Mouse (Mus musculus): ENCODE measurements at regions not wholly inside any gene's neighbourhood (a gene's known extent, or its start where the extent isn't known, plus 50 kb on each side); places are given as distances from the start of the nearest gene placed in this dataset.

DNA sequence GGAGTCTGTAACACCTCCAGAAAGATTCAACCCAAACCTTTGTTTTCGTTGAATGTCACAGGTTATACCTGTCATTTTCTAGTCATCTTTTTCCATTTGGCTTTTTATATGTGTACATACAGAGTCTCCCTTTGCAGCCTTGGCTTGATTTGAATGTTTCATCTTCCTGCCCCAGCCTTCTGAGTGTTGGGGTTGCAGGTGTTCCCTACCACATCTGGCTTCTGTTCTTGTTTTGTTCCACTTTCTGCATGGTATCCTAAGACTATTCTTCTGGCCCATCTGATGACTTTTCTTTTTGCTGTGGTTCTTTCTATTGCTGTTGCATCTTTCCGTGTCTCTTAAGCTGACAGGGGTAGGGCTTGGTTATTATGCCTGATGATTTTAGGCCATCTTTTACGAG is 111.3 kb upstream of the Gnao1 start:
- H3K4me1 ChIP-seq (ENCODE audit: control insufficient read depth, insufficient read depth, low read length), result no peaks in the 10 kb centered on the region
- H3K27ac ChIP-seq (ENCODE audit: control insufficient read depth, insufficient read depth, low read depth, low read length, poor library complexity), result no peak overlapping the region
- H3K4me3 ChIP-seq (replicated peaks; ENCODE audit: control insufficient read depth, low read depth, low read length), result no peak overlapping the region
- TF ChIP-seq CTCF (IDR thresholded peaks at IDR 0.05; ENCODE audit: control insufficient read depth, insufficient read depth, low read length) (no peak), POLR2A (IDR thresholded peaks at IDR 0.05; ENCODE audit: borderline replicate concordance, control insufficient read depth, low read depth, low read length) (no peak)
- WGBS, result 75% methylated on average over 3 of the region's 3 CpGs

DNA sequence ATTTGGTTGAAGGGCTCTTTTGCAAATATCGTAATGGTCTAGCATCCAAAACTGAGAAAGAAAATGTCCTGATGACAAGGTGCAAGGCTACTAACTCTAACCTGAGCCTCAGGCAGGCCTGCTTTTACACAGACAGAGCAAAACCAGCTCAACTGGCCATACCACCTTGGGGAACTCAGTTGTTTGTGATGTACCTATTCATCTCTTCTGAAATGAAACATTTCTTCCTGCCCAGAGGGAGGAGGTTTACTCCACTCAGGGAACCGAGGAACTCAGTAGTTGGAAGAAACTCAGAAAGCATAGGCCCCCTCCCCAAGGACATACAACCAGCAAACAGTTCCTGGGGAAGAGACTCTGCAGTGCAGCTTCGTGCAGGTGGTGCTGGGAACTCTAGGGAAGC is 108.4 kb upstream of the Gnao1 start:
- no peaks in the 10 kb centered on the region for H3K4me1 ChIP-seq (ENCODE audit: control insufficient read depth, insufficient read depth, low read length)
- H3K27ac ChIP-seq (ENCODE audit: control insufficient read depth, insufficient read depth, low read depth, low read length, poor library complexity), result no peak overlapping the region
- TF ChIP-seq POLR2A (IDR thresholded peaks at IDR 0.05; ENCODE audit: borderline replicate concordance, control insufficient read depth, low read depth, low read length), result no peak
- TF ChIP-seq CTCF (IDR thresholded peaks at IDR 0.05; ENCODE audit: control insufficient read depth, insufficient read depth, low read length), result no peak
- H3K4me3 ChIP-seq (replicated peaks; ENCODE audit: control insufficient read depth, low read depth, low read length), result no peak overlapping the region
- 66% methylated on average over 3 of the region's 3 CpGs for WGBS

DNA sequence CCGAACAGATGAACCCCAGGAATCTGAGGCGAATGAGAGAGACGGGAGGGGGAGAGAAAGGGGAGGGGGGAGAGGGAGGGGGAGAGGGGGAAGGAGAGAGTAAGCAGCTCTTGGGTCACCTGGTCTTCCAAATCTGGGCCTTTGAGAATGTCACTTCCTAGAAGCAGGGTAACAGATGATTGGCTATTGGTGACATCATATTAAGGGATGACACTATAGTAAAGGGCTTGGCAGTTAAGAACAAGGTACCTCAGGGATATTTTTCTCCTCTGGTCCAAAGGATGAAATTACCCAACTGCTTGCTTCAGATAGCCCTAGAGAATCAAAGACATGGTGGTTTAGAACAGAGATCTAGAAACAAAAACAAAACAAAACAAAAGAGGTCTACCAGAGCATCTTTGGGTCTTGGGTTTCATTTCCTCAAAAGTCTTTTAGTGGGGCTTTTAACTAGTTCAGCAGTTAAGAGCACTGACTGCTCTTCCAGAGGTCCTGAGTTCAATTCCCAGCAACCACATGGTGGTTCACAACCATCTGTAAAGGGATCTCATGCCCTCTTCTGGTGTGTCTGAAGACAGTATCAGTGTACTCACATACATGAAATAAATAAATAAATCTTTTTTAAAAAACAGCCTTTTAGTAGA is 97.6 kb upstream of the Gnao1 start:
- no peak overlapping the region for H3K27ac ChIP-seq (ENCODE audit: control insufficient read depth, insufficient read depth, low read depth, low read length, poor library complexity)
- TF ChIP-seq CTCF (IDR thresholded peaks at IDR 0.05; ENCODE audit: control insufficient read depth, insufficient read depth, low read length) (no peak), POLR2A (IDR thresholded peaks at IDR 0.05; ENCODE audit: borderline replicate concordance, control insufficient read depth, low read depth, low read length) (no peak)
- H3K4me3 ChIP-seq (replicated peaks; ENCODE audit: control insufficient read depth, low read depth, low read length), result no peak overlapping the region
- no peaks in the 10 kb centered on the region for H3K4me1 ChIP-seq (ENCODE audit: control insufficient read depth, insufficient read depth, low read length)
- WGBS, result 81% methylated on average over 3 of the region's 3 CpGs

DNA sequence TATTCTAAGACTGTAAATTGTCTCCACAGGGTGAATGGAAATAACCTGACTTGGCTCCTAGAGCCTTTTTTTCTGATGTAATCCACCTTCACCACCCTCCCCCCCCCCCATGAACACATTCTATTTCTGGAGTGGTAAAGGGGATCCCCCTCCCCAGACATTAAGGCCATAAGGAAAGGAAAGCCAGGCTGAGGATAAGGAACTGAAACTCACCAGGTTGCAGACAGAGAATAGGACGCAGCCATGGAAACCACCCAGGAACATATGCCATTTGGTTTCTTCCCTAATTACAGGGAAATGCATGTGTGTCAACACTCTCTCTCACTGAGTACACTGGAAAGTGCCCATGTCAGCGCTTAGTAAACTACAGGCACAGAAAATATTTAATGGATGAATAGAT is 96.5 kb upstream of the Gnao1 start:
- TF ChIP-seq CTCF (IDR thresholded peaks at IDR 0.05; ENCODE audit: control insufficient read depth, insufficient read depth, low read length), result no peak
- no peak for TF ChIP-seq POLR2A (IDR thresholded peaks at IDR 0.05; ENCODE audit: borderline replicate concordance, control insufficient read depth, low read depth, low read length)
- H3K27ac ChIP-seq (ENCODE audit: control insufficient read depth, insufficient read depth, low read depth, low read length, poor library complexity), result no peak overlapping the region
- WGBS, result 66% methylated on average over 2 of the region's 2 CpGs
- H3K4me1 ChIP-seq (ENCODE audit: control insufficient read depth, insufficient read depth, low read length), result no peaks in the 10 kb centered on the region
- no peak overlapping the region for H3K4me3 ChIP-seq (replicated peaks; ENCODE audit: control insufficient read depth, low read depth, low read length)

DNA sequence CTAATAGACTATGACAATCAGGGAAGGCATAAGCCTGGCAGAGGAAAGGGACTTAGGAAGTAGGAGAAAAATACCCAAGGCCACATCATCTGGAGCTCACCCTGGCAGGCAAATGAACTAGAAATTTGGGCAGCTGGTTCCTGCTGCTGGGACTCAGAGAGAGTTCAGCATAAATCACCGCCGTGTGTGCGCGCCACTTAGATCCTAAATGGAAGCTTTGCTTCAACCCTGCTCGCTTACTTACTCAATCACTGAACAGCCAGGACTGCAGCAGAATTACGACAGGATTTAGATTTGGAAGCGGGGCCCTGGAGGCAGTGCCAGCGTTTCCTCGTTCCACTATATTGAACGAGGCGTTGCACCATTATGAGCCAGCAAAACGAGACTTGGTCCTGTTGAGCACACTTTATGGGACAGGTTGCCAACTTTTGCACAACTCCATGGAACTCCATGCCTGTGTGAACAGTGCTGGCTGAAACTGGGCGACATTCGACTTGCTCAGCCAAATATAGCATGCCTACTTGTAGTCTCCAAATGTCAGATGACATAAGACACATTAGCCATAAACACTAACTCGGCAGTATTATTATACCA is 84.8 kb upstream of the Gnao1 start:
- Histone ChIP-seq H3K4me3 (replicated peaks; ENCODE audit: control insufficient read depth, low read depth, low read length) (no peak overlapping the region), H3K4me1 (ENCODE audit: control insufficient read depth, insufficient read depth, low read length) (no peaks in the 10 kb centered on the region), H3K27ac (ENCODE audit: control insufficient read depth, insufficient read depth, low read depth, low read length, poor library complexity) (no peak overlapping the region)
- WGBS, result 85% methylated on average over 15 of the region's 15 CpGs
- no peak for TF ChIP-seq CTCF (IDR thresholded peaks at IDR 0.05; ENCODE audit: control insufficient read depth, insufficient read depth, low read length)
- no peak for TF ChIP-seq POLR2A (IDR thresholded peaks at IDR 0.05; ENCODE audit: borderline replicate concordance, control insufficient read depth, low read depth, low read length)

DNA sequence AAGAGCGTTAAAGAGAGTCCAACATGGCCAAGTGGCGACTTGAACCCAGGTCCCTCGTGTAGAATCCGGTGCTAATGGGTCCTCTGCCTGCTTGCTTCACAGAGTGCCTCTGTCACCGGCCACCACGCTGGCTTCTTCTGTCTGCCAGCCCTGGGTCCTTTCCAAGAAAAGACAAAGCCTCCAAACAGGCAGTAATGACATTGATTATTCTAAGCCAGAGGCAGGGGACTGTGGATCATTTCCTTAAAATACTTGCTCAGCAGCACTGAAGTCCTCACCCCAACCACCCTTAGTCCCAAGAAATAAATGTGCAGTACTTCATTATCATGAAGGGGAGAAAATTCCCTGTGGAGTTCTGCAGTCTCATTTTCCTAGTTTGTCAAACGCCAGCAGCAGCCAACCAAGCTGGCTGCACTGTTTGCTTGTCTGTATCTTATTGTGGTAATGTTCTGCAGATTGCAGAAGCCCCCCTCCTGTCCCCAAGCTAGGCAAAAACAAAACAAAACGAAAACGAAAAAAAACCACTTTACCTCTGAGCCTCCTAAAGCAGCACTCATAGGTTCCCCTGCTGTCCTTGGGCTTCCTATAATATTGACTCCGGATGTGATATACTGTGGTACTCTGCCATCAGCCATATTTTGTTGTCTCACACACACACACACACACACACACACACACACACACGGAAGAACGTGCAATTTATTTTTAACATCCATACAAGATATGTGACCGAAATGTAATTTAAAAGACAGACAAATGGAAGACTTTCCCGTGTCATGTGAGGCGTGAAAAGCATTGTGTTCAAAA is 80.4 kb upstream of the Gnao1 start:
- TF ChIP-seq POLR2A (IDR thresholded peaks at IDR 0.05; ENCODE audit: borderline replicate concordance, control insufficient read depth, low read depth, low read length), result no peak
- TF ChIP-seq CTCF (IDR thresholded peaks at IDR 0.05; ENCODE audit: control insufficient read depth, insufficient read depth, low read length), result no peak
- Histone ChIP-seq H3K4me3 (replicated peaks; ENCODE audit: control insufficient read depth, low read depth, low read length) (no peak overlapping the region), H3K4me1 (ENCODE audit: control insufficient read depth, insufficient read depth, low read length) (no peaks in the 10 kb centered on the region), H3K27ac (ENCODE audit: control insufficient read depth, insufficient read depth, low read depth, low read length, poor library complexity) (no peak overlapping the region)
- WGBS, result 75% methylated on average over 15 of the region's 15 CpGs

DNA sequence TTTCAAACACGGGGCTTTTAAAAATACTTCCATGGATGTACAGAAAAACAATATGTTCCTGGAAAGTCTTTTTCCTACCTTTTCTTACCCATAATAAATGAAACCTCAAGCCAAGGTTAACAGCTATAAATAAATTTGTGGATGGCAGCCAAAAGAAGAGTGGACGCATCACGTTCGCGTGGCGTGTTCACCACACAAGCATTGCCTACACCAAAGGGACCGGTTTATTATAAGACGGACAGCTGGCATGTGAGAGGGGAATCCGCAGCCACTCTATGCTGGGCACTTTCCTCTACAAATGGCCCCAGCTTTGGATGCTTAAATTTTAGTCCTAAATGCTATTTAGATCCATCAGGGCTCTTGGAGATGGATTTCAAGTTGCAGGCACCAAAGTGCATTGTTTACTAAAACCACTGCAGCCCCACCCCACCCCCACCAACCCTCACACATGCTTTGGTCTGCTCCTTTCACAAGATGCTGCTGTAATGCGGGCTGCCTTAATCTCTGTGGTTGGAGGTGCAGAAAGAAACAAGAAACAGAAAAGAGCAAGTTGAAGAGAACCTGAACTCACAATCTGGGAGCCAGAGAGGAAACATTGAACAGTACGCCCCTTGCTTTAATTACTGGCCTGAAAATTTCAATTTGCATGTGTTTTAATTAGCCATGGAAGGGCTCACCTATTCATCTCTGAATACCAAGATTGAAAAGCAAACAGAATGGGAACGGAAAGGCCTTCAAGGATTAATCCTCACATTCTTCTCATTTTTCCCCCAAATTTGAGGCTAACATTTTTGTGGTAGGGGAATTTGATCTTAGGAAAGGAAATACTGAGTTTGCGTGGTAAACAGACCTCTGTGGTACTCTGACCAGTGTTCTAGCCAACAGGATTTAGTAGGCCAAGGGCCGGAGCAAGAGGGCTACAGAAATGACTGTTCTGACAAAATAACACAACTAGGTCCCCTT is 78.7 kb upstream of the Gnao1 start:
- no peak for TF ChIP-seq POLR2A (IDR thresholded peaks at IDR 0.05; ENCODE audit: borderline replicate concordance, control insufficient read depth, low read depth, low read length)
- TF ChIP-seq CTCF (IDR thresholded peaks at IDR 0.05; ENCODE audit: control insufficient read depth, insufficient read depth, low read length), result no peak
- no peaks in the 10 kb centered on the region for H3K4me1 ChIP-seq (ENCODE audit: control insufficient read depth, insufficient read depth, low read length)
- 82% methylated on average over 14 of the region's 14 CpGs for WGBS
- H3K4me3 ChIP-seq (replicated peaks; ENCODE audit: control insufficient read depth, low read depth, low read length), result no peak overlapping the region
- H3K27ac ChIP-seq (ENCODE audit: control insufficient read depth, insufficient read depth, low read depth, low read length, poor library complexity), result no peak overlapping the region
